Comparison of ENCODE assay signal across 9 mouse cellular contexts in genomic region chr7:28821261-28821831, GRCm38 (mm10). TPM values are rescaled to one million over a fixed set of nuclear protein-coding genes. Genes with fewer than 3 reads are reported as not detected.
A peak's percentile ranks its signal among the peaks of the same experiment; 100 is the strongest.
DNase-seq lines count a peak whose midpoint lies in the region; ATAC-seq and TF ChIP-seq lines count a peak whose summit lies in the region.
"Had no signal": no experiment of that assay in that cellular context is flagged by ENCODE, and none has a peak within 500 bp of the region (broad histone marks: within the 10 kb centered on the region; RNA-seq: fewer than 3 reads in every experiment).

No protein-coding gene starts in this region.

- no peaks in the 10 kb centered on the region for H3K79me2 ChIP-seq in heart, adult 2 months (replicated peaks; ENCODE audit: control insufficient read depth, insufficient read depth, low read length)

- peaks cover 36% of the 10 kb centered on the region for H3K4me1 ChIP-seq in heart, adult 2 months (ENCODE audit: control insufficient read depth, insufficient read depth, low read length)

- H3K9ac ChIP-seq in heart, adult 2 months (ENCODE audit: low read depth, low read length) = no peak overlapping the region

- WGBS in heart, adult 2 months = 10% methylated on average over 10 of the region's 10 CpGs

- no peaks in the 10 kb centered on the region for H3K27me3 ChIP-seq in heart, adult 2 months (ENCODE audit: control insufficient read depth, insufficient read depth, low read length)

- H3K27ac ChIP-seq in heart, adult 2 months = peak overlapping the region; percentile 75

- intact Hi-C loops in heart, adult 2 months (cut with DNase I) = no loop called here

- no peak for DNase-seq in frontal cortex, postnatal 14 days (ENCODE audit: low spot score in 2 of 2)
- peak; percentile 51 for DNase-seq in 3134 (ENCODE audit: extremely low read depth, insufficient read length, low spot score)
- peak; percentile 83 for DNase-seq in adrenal gland, postnatal 14 days
- peak; percentile 79 to 83 for DNase-seq in heart, adult 2 months
- peak; percentile 65 to 72 for DNase-seq in kidney, postnatal 36 days
- DNase-seq in right cerebral cortex, postnatal 14 days = peak; percentile 59
- no peak for DNase-seq in spleen, postnatal 10 days (ENCODE audit: low spot score in 2 of 2)

- 0 out of 2 replicates have a peak, but pooled peaks have one; percentile 11 for TF ChIP-seq POLR2A in heart, adult 2 months (IDR thresholded peaks at IDR 0.05; ENCODE audit: insufficient read depth, low read depth, low read length)

- peaks cover 48% of the 10 kb centered on the region for H3K36me3 ChIP-seq in heart, adult 2 months (ENCODE audit: control insufficient read depth, insufficient read depth, low read length)

- TF ChIP-seq CTCF in heart, adult 2 months (IDR thresholded peaks at IDR 0.05) = no peak

- no peak; the same call in 1 of the 2 replicates for TF ChIP-seq EP300 in heart, adult 2 months (IDR thresholded peaks at IDR 0.05; ENCODE audit: insufficient read depth, low read depth, low read length)

- ATAC-seq in frontal cortex, adult (ENCODE audit: low TSS enrichment) = peak; percentile 10; the same call in 1 of the 2 replicates

- H3K4me3 ChIP-seq in heart, adult 2 months = no peak overlapping the region

RNA-seq across cellular contexts. Expression of gene Ech1, which starts 3.7 kb away (rescaled TPM):
- 1,138 and 1,196 TPM in 2 replicates for total RNA-seq in adrenal gland, postnatal 14 days (2021)
- total RNA-seq in heart, adult 2 months (2021) = 1,000 to 10,000 TPM; 1,826 to 2,229 TPM
- 2,087 and 2,697 TPM in 2 replicates for polyA plus RNA-seq in heart, adult 2 months (2012; rRNA removed)

RNA-seq across cellular contexts. Expression of gene Lgals4, which starts 12.3 kb away (rescaled TPM):
- 18.7 and 32.4 TPM in 2 replicates for total RNA-seq in adrenal gland, postnatal 14 days (2021)
- total RNA-seq in heart, adult 2 months (2021) = 10 to 100 TPM; 18.5 to 27.6 TPM
- 63.6 and 121 TPM in 2 replicates for polyA plus RNA-seq in heart, adult 2 months (2012; rRNA removed)

RNA-seq across cellular contexts. Expression of gene Hnrnpl, which starts 13.0 kb away (rescaled TPM):
- 423 and 480 TPM in 2 replicates for total RNA-seq in adrenal gland, postnatal 14 days (2021)
- 100 to 1,000 TPM; 192 to 206 TPM for total RNA-seq in heart, adult 2 months (2021)
- 208 and 348 TPM in 2 replicates for polyA plus RNA-seq in heart, adult 2 months (2012; rRNA removed)

RNA-seq across cellular contexts. Expression of gene Rinl, which starts 32.6 kb away (rescaled TPM):
- total RNA-seq in adrenal gland, postnatal 14 days (2021) = 3.1 and 7.3 TPM in 2 replicates
- 1 to 10 TPM; 1.3 to 2.0 TPM for total RNA-seq in heart, adult 2 months (2021)
- polyA plus RNA-seq in heart, adult 2 months (2012; rRNA removed) = 3.2 and 3.3 TPM in 2 replicates

RNA-seq across cellular contexts. Expression of gene Lgals7, which starts 42.3 kb away (rescaled TPM):
- 1.1 TPM in 1 of 2 replicates, not detected in the other for total RNA-seq in adrenal gland, postnatal 14 days (2021)
- under 1 TPM in 1 of 2 experiments, not detected in 1; 0.61 TPM for total RNA-seq in heart, adult 2 months (2021)
- polyA plus RNA-seq in heart, adult 2 months (2012; rRNA removed) = 1.6 and 4.0 TPM in 2 replicates
- total RNA-seq: layer of hippocampus, postnatal 25 days had no signal

Comparison
In these comparisons a context has a peak if more than half of its experiments do, and no peak if none do; other contexts are left out.
1. DNase-seq: peak in 3134 (single experiment), adrenal gland, postnatal 14 days (single experiment), heart, adult 2 months (2 of 2), kidney, postnatal 36 days (2 of 2) and right cerebral cortex, postnatal 14 days (single experiment); none in frontal cortex, postnatal 14 days (0 of 2) and spleen, postnatal 10 days (0 of 2).